Mouse (Mus musculus) ES-Bruce4 (cell line): Measurements from ENCODE around the gene Bcl11a.

Experiments
- EP300 ChIP-seq: IDR thresholded peaks from 2 replicates; pipeline ENCODE4 v1.6.1; 2011; ENCODE audit warnings: low read depth, low read length; ENCODE audit not compliant: insufficient read depth
- POLR2A ChIP-seq: IDR thresholded peaks from one replicate; pipeline ENCODE4 v1.8.1; 2011; ENCODE audit warnings: low read length; ENCODE audit not compliant: insufficient read depth

DNA sequence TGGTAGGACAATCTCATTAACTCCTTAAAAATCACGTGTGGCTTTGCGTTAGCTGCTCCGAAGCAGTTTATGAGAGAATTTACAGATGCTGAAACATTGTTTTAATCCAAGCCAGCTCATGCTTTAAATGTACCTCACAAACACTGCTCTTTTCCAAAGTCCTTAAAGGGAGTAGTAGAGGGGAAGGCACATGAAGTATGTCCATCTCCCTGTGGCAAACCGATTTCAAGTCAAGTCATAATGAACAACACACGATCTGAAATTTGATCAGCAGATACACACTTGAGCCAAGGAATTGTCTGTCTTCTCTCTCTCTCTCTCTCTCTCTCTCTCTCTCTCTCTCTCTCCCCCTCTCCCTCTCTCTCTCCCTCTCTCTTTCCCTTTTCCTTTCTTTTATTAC is 20.2 kb downstream of the Bcl11a start:
- TF ChIP-seq POLR2A (no peak), EP300 (no peak)
